Mouse (Mus musculus) brain, embryonic 14.5 days (tissue): ENCODE measurements around the gene Tmbim6.

Source experiments
- CTCF ChIP-seq: fragments of 200-500 bp; IDR thresholded peaks from 2 replicates; pipeline ENCODE4 v1.5.1; 2012; ENCODE audit warnings: inconsistent platforms, mild to moderate bottlenecking, moderate library complexity, borderline replicate concordance; ENCODE audit not compliant: insufficient read depth, insufficient read length; ENCODE audit errors: extremely low read depth
- POLR2A ChIP-seq: fragments of 200-500 bp; IDR thresholded peaks from 2 replicates; pipeline ENCODE4 v1.6.1; 2012; ENCODE audit warnings: mild to moderate bottlenecking, inconsistent platforms, borderline replicate concordance; ENCODE audit not compliant: poor library complexity, insufficient read depth, insufficient read length, severe bottlenecking; ENCODE audit errors: extremely low read depth

GRCm38 (mm10) chr15:99423131-99423530, 30.4 kb downstream of the Tmbim6 start:
- TF ChIP-seq POLR2A, result no peak
- TF ChIP-seq CTCF, result no peak
